Mouse (Mus musculus): Measurements from ENCODE around the gene Lhcgr. TPM values are rescaled to one million over a fixed set of nuclear protein-coding genes. Genes with fewer than 3 reads are reported as not detected.

The Lhcgr gene
- polyA plus RNA-seq, 1 experiment: not detected

DNA sequence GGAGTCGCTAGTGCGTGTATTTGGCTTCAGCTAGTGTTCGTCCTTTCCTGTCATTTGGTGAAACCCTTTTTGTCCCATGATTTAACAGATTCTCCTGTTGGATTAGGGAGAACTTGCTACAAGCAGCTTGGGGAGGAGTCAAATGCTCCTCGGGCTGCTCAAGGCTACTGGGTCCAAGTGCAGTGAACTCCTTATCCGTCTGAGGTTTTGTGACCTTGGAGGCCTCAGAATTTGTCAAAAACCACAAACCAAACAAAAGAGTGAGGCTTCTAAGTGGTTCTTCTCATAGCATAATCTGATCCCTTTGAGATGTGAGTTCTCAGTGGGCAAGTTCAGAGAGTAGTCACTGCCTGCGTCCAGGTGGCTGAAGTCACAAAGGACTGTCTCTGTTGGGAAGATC is 36.0 kb downstream of the Lhcgr start:
- TF ChIP-seq MYOG (IDR thresholded peaks at IDR 0.05; ENCODE audit: control insufficient read depth in 1 of 3, insufficient read depth in 1 of 3, insufficient read length in 2 of 3, low read depth in 2 of 3) (no peak), CEBPB (IDR thresholded peaks at IDR 0.05; ENCODE audit: insufficient read depth, poor library complexity, severe bottlenecking) (no peak), POLR2A (IDR thresholded peaks at IDR 0.05; ENCODE audit: insufficient read length, low read depth) (no peak), TCF3 (IDR thresholded peaks at IDR 0.05; ENCODE audit: insufficient read length, low read depth) (no peak), MYOD1 (IDR thresholded peaks at IDR 0.05; ENCODE audit: control insufficient read depth in 1 of 3, insufficient read length in 2 of 3, low read depth in 2 of 3) (no peak), MAX (IDR thresholded peaks at IDR 0.05; ENCODE audit: low read depth) (no peak), E2F4 (IDR thresholded peaks at IDR 0.05; ENCODE audit: insufficient read depth) (no peak), USF1 (IDR thresholded peaks at IDR 0.05; ENCODE audit: low read depth) (no peak), REST (IDR thresholded peaks at IDR 0.05; ENCODE audit: insufficient read depth, insufficient read length) (no peak), TCF12 (IDR thresholded peaks at IDR 0.05; ENCODE audit: insufficient read depth, poor library complexity, severe bottlenecking) (no peak), SRF (IDR thresholded peaks at IDR 0.05; ENCODE audit: control insufficient read depth, insufficient read length, low read depth) (no peak), POLR2AphosphoS2 (IDR thresholded peaks at IDR 0.05; ENCODE audit: insufficient read length, low read depth) (no peak)

DNA sequence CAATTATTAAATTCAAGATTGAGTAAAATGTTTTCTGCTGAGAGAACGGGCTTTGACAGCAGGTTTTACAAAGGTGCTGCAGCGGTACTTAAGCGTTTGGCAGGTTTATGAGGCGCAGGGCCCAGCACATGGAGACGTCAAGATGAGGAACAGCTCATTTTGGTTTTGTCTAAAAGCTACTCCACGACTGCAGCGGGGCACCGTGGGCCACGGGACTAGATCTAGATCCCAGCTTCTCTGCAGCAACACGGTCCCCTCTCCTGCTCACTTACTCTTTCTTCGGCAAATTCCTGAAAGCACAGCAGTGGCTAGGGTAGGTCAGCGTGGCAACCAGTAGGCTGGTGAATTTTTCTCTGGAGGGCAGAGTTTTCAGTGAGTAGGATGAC is 38.3 kb downstream of the Lhcgr start:
- Histone ChIP-seq H3K4me3 (no peak overlapping the region), H3K4me2 (ENCODE audit: low read depth) (peak overlapping the region; percentile 48), H3ac (ENCODE audit: control insufficient read depth, insufficient read length) (no peak overlapping the region), H3K27me3 (ENCODE audit: control insufficient read depth, insufficient read depth, insufficient read length) (no peaks in the 10 kb centered on the region), H3K79me2 (ENCODE audit: control insufficient read depth, insufficient read depth) (no peaks in the 10 kb centered on the region), H3K36me3 (ENCODE audit: control insufficient read depth, insufficient read depth) (no peaks in the 10 kb centered on the region)
- TF ChIP-seq REST (IDR thresholded peaks at IDR 0.05; ENCODE audit: insufficient read depth, insufficient read length) (no peak), TCF3 (IDR thresholded peaks at IDR 0.05; ENCODE audit: insufficient read length, low read depth) (no peak), E2F4 (IDR thresholded peaks at IDR 0.05; ENCODE audit: insufficient read depth) (no peak), USF1 (IDR thresholded peaks at IDR 0.05; ENCODE audit: low read depth) (no peak), MYOD1 (IDR thresholded peaks at IDR 0.05; ENCODE audit: control insufficient read depth in 1 of 3, insufficient read length in 2 of 3, low read depth in 2 of 3) (no peak), CEBPB (IDR thresholded peaks at IDR 0.05; ENCODE audit: insufficient read depth, poor library complexity, severe bottlenecking) (no peak), POLR2AphosphoS2 (IDR thresholded peaks at IDR 0.05; ENCODE audit: insufficient read length, low read depth) (no peak), TCF12 (IDR thresholded peaks at IDR 0.05; ENCODE audit: insufficient read depth, poor library complexity, severe bottlenecking) (no peak), MAX (IDR thresholded peaks at IDR 0.05; ENCODE audit: low read depth) (no peak), POLR2A (IDR thresholded peaks at IDR 0.05; ENCODE audit: insufficient read length, low read depth) (no peak), SRF (IDR thresholded peaks at IDR 0.05; ENCODE audit: control insufficient read depth, insufficient read length, low read depth) (no peak), MYOG (IDR thresholded peaks at IDR 0.05; ENCODE audit: control insufficient read depth in 1 of 3, insufficient read depth in 1 of 3, insufficient read length in 2 of 3, low read depth in 2 of 3) (no peak)

More for the DNA sequence above, 36.0 kb downstream of the Lhcgr start:
- Histone ChIP-seq H3K79me2 (ENCODE audit: control insufficient read depth, insufficient read depth) (no peaks in the 10 kb centered on the region), H3K27me3 (ENCODE audit: control insufficient read depth, insufficient read depth, insufficient read length) (no peaks in the 10 kb centered on the region), H3ac (ENCODE audit: control insufficient read depth, insufficient read length) (no peak overlapping the region), H3K36me3 (ENCODE audit: control insufficient read depth, insufficient read depth) (no peaks in the 10 kb centered on the region), H3K4me3 (no peak overlapping the region), H3K4me2 (ENCODE audit: low read depth) (no peak overlapping the region)

DNA sequence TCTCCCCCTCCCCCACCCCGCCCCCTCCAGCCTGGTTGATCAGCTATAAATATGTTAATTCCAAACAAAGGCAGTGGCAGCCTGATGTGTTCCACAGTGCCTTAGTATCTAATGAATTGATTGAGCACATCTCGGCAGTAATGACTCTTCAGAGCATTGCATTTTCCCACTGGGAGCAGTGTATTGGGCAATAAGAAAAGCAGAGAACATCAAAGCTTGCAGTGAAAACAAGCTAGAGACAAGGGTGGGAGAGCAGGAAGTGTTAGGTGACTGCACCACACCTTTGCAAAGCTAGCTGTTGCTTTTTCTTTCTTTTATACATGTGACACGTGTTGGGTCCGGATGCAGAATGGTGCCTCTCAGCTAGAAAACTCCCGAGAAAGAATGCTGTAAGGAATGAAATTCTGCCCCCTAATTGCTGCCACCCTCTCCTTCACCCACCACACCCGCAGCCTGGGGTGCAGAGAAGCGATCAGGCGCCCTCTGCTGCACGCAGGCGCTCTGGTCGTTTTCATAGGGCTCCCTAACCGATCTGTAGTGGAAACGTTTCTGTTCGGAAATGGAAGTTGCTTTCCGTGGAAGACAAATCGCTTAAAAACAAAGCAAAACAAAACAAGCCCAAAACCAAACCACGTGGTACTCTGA is 38.8 kb downstream of the Lhcgr start:
- H3K4me3 ChIP-seq: no peak overlapping the region
- no peaks in the 10 kb centered on the region for H3K36me3 ChIP-seq (ENCODE audit: control insufficient read depth, insufficient read depth)
- H3K27me3 ChIP-seq (ENCODE audit: control insufficient read depth, insufficient read depth, insufficient read length): no peaks in the 10 kb centered on the region
- TF ChIP-seq TCF3 (IDR thresholded peaks at IDR 0.05; ENCODE audit: insufficient read length, low read depth): no peak
- no peak for TF ChIP-seq MYOD1 (IDR thresholded peaks at IDR 0.05; ENCODE audit: control insufficient read depth in 1 of 3, insufficient read length in 2 of 3, low read depth in 2 of 3)
- no peak for TF ChIP-seq REST (IDR thresholded peaks at IDR 0.05; ENCODE audit: insufficient read depth, insufficient read length)
- TF ChIP-seq CEBPB (IDR thresholded peaks at IDR 0.05; ENCODE audit: insufficient read depth, poor library complexity, severe bottlenecking): no peak
- TF ChIP-seq MYOG (IDR thresholded peaks at IDR 0.05; ENCODE audit: control insufficient read depth in 1 of 3, insufficient read depth in 1 of 3, insufficient read length in 2 of 3, low read depth in 2 of 3): no peak
- TF ChIP-seq TCF12 (IDR thresholded peaks at IDR 0.05; ENCODE audit: insufficient read depth, poor library complexity, severe bottlenecking): no peak
- no peak for TF ChIP-seq MAX (IDR thresholded peaks at IDR 0.05; ENCODE audit: low read depth)
- no peak for TF ChIP-seq POLR2A (IDR thresholded peaks at IDR 0.05; ENCODE audit: insufficient read length, low read depth)
- TF ChIP-seq POLR2AphosphoS2 (IDR thresholded peaks at IDR 0.05; ENCODE audit: insufficient read length, low read depth): no peak
- no peak for TF ChIP-seq E2F4 (IDR thresholded peaks at IDR 0.05; ENCODE audit: insufficient read depth)
- peak overlapping the region; percentile 48 for H3K4me2 ChIP-seq (ENCODE audit: low read depth)
- no peaks in the 10 kb centered on the region for H3K79me2 ChIP-seq (ENCODE audit: control insufficient read depth, insufficient read depth)
- no peak overlapping the region for H3ac ChIP-seq (ENCODE audit: control insufficient read depth, insufficient read length)

DNA sequence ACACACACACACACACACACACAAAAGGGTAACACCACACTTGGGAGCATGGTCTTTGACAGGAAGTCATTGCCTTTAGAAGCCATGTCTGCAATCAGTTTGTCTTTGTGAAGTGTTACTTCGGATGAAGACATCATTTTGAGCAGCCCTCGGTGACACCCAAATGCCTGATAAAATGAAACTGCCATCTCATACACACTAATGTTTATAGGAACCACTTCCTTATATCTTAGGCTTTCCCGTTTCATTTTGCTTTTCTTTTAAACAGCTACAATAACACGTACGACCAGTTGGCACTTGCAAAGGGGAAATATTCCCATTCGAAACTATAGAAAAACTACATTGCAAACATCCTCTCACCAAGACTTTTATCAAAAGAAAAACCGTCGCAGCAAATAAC is 42.1 kb downstream of the Lhcgr start:
- no peak overlapping the region for H3K4me2 ChIP-seq (ENCODE audit: low read depth)

More for the DNA sequence above, 42.1 kb downstream of the Lhcgr start:
- no peaks in the 10 kb centered on the region for H3K79me2 ChIP-seq (ENCODE audit: control insufficient read depth, insufficient read depth)
- H3K36me3 ChIP-seq (ENCODE audit: control insufficient read depth, insufficient read depth): no peaks in the 10 kb centered on the region
- TF ChIP-seq REST (IDR thresholded peaks at IDR 0.05; ENCODE audit: insufficient read depth, insufficient read length) (no peak), POLR2AphosphoS2 (IDR thresholded peaks at IDR 0.05; ENCODE audit: insufficient read length, low read depth) (no peak), SRF (IDR thresholded peaks at IDR 0.05; ENCODE audit: control insufficient read depth, insufficient read length, low read depth) (no peak), MYOD1 (IDR thresholded peaks at IDR 0.05; ENCODE audit: control insufficient read depth in 1 of 3, insufficient read length in 2 of 3, low read depth in 2 of 3) (no peak), E2F4 (IDR thresholded peaks at IDR 0.05; ENCODE audit: insufficient read depth) (no peak), MAX (IDR thresholded peaks at IDR 0.05; ENCODE audit: low read depth) (no peak), TCF12 (IDR thresholded peaks at IDR 0.05; ENCODE audit: insufficient read depth, poor library complexity, severe bottlenecking) (no peak), POLR2A (IDR thresholded peaks at IDR 0.05; ENCODE audit: insufficient read length, low read depth) (no peak), MYOG (IDR thresholded peaks at IDR 0.05; ENCODE audit: control insufficient read depth in 1 of 3, insufficient read depth in 1 of 3, insufficient read length in 2 of 3, low read depth in 2 of 3) (no peak), USF1 (IDR thresholded peaks at IDR 0.05; ENCODE audit: low read depth) (no peak), CEBPB (IDR thresholded peaks at IDR 0.05; ENCODE audit: insufficient read depth, poor library complexity, severe bottlenecking) (no peak), TCF3 (IDR thresholded peaks at IDR 0.05; ENCODE audit: insufficient read length, low read depth) (no peak)
- H3K4me3 ChIP-seq: no peak overlapping the region
- H3ac ChIP-seq (ENCODE audit: control insufficient read depth, insufficient read length): no peak overlapping the region
- no peaks in the 10 kb centered on the region for H3K27me3 ChIP-seq (ENCODE audit: control insufficient read depth, insufficient read depth, insufficient read length)

All from myocyte (in vitro differentiated cells).